Mouse (Mus musculus) brown adipose tissue, adult 24 weeks (tissue): ENCODE measurements around the gene Prr29. TPM values are rescaled to one million over a fixed set of nuclear protein-coding genes. Genes with fewer than 3 reads are reported as not detected.
"Not testable (repeated sequence)": the region's sequence is repeated elsewhere in the genome, so short reads cannot be mapped to it uniquely, and the experiment has no call there.

Experiments
- H3K27ac ChIP-seq: fragments of 200-500 bp; replicated peaks from 2 replicates; pipeline ENCODE4 v1.5.1; 2012; ENCODE audit warnings: low read depth, mild to moderate bottlenecking, low read length
- H3K4me1 ChIP-seq: fragments of 200-500 bp; 2 replicates; pipeline ENCODE4 v1.6.1; 2012; ENCODE audit warnings: low read length, mixed read lengths; ENCODE audit not compliant: control insufficient read depth, insufficient read depth, insufficient read length
- H3K4me3 ChIP-seq: fragments of 200-500 bp; 2 replicates; pipeline ENCODE4 v1.5.1; 2012; ENCODE audit warnings: low read depth, mild to moderate bottlenecking, low read length, moderate library complexity; ENCODE audit not compliant: insufficient read depth
- polyA plus RNA-seq: library from polyadenylated mRNA; stranded (reverse); fragments of >200 nt; gene quantifications from 2 replicates; pipeline ENCODE4 v1.2.4, GENCODE M21; 2012; ENCODE audit not compliant: missing spikeins, insufficient read depth, insufficient read length

The Prr29 gene
- polyA plus RNA-seq: not detected in 2 replicates

DNA sequence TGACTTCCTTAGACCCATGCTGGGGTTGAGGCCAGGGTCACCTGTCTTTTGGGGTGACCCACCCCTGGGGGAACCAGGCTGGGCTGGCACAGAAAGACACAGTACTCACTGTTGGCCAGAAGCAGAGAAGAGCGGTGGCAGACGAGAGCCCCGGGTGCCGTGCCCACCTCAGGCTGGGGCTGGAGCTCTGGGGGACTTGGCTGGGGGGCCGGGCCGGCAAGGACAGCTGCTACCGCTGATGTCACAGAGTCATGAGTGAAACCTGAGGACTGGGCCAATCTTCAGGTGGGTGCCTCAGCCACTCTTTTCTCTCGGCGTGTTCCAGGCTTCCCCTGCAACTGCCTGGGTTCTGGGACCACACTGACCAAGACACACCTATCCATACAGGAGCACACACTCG lies at the start of gene Prr29:
Gene Prr29 (plus strand): TSS at position 107 of the 400 bp plus-strand sequence.
- Histone ChIP-seq H3K4me3 (no peak within 1 kb of the TSS), H3K27ac (no peak within 1 kb of the TSS), H3K4me1 (no peaks in the 10 kb centered on the region)

- no peak overlapping the region for H3K27ac ChIP-seq
- H3K4me1 ChIP-seq: peaks cover 4% of the 10 kb centered on the region
- H3K4me3 ChIP-seq: no peak overlapping the region
These were observed 48.9 kb upstream of the Prr29 start for GRCm38 (mm10) chr11:106316416-106316815.

GRCm38 (mm10) chr11:106317801-106318200 lies 47.5 kb upstream of the Prr29 start:
- no peak overlapping the region for H3K27ac ChIP-seq
- no peak overlapping the region for H3K4me3 ChIP-seq
- peaks cover 4% of the 10 kb centered on the region for H3K4me1 ChIP-seq

- Histone ChIP-seq H3K4me3 (peak overlapping the region; percentile 24), H3K27ac (peak overlapping the region; percentile 48), H3K4me1 (peaks cover 4% of the 10 kb centered on the region)
These were observed 46.6 kb upstream of the Prr29 start for GRCm38 (mm10) chr11:106318406-106319366.

GRCm38 (mm10) chr11:106324858-106325257 lies 40.4 kb upstream of the Prr29 start:
- Histone ChIP-seq H3K4me1 (no peaks in the 10 kb centered on the region), H3K4me3 (no peak overlapping the region), H3K27ac (no peak overlapping the region)

- Histone ChIP-seq H3K27ac (no peak overlapping the region), H3K4me1 (no peaks in the 10 kb centered on the region), H3K4me3 (no peak overlapping the region)
These were observed 39.6 kb upstream of the Prr29 start for GRCm38 (mm10) chr11:106325566-106326206.

GRCm38 (mm10) chr11:106326475-106326874 lies 38.8 kb upstream of the Prr29 start:
- H3K27ac ChIP-seq: no peak overlapping the region
- no peak overlapping the region for H3K4me3 ChIP-seq
- H3K4me1 ChIP-seq: no peaks in the 10 kb centered on the region

DNA sequence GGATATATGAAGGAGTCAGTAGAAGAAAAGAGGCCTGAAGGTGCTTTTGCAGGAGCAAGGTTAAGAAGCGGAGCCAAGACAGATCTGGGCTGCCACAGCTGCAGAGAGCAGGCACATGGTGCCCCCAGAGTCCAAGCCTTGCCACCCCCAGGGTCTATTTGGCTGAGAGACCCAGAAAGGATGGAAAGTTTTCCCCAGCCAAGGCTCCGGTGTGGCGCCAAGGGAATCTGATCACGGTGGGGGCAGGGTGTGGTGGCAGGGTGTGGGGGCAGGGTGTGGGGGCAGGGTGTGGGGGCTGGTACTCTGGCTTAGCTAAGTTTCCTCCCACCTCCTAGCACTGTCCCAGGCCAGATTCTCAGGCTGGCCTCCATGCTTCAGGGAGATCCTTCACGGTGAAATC lies 36.8 kb upstream of the Prr29 start:
- H3K27ac ChIP-seq: no peak overlapping the region
- no peak overlapping the region for H3K4me3 ChIP-seq
- H3K4me1 ChIP-seq: no peaks in the 10 kb centered on the region

DNA sequence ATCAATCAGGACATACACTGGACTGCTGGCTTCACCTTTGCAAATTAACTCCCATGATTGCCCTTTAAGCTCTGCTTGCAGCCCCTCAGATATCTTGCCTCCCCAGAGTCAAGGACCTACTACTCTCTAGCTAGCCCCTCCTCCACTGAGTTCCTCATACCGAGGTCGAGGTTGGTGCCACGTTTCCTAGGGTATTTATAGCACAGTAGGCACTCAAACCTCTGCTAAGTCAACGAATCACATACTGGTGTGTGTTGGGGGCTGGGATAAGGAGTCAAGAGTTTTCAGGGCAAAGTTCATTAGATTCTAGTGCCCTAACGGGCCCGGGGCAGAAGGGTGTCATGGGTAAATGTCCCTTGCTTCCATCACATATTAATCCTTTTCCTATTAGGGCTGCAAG lies 36.1 kb upstream of the Prr29 start:
- Histone ChIP-seq H3K27ac (no peak overlapping the region), H3K4me3 (no peak overlapping the region), H3K4me1 (no peaks in the 10 kb centered on the region)

DNA sequence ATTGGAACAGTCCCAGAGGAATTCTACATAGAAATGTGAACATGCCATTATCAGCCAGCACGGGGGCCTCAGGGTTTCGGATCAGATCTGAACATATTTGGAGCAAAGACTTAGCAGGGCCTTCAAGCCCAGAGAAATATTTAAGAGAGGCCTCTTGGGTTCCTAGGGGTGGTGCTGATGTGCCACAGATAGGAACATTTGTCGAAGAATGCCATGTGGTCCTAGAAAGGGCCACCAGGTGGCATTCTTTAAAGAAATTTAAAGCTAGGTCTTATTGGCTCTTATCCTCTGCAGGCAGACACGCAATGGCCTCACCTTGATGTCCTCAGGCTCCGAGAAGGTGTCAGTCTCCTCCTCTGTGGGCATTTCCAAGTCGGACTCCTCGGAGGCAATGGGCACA lies 35.6 kb upstream of the Prr29 start:
- Histone ChIP-seq H3K27ac (no peak overlapping the region), H3K4me3 (no peak overlapping the region), H3K4me1 (no peaks in the 10 kb centered on the region)

GRCm38 (mm10) chr11:106332458-106332857 lies 32.8 kb upstream of the Prr29 start:
- Histone ChIP-seq H3K4me3 (no peak overlapping the region), H3K4me1 (no peaks in the 10 kb centered on the region), H3K27ac (no peak overlapping the region)

DNA sequence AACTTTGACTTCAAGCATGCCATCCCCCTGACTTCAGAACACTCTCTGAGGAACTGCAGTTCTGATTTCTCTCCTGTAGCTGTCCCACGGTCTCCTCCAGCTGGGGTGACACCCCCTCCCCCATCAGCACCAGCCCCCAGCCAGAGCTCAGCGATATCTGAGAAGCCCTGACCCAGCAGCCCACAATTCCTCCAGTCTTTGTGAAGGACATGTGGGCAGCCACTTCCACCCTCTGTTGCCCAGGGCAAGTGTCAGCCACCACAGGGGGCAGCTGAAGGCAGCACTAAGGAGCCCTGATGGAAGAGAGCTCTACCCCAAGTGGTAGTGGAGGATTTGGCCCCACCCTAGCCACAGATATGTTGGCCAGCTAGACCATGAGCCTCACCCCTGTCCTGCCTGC lies 31.2 kb upstream of the Prr29 start:
- H3K27ac ChIP-seq: no peak overlapping the region
- no peaks in the 10 kb centered on the region for H3K4me1 ChIP-seq
- no peak overlapping the region for H3K4me3 ChIP-seq

- Histone ChIP-seq H3K4me3 (no peak overlapping the region), H3K27ac (no peak overlapping the region), H3K4me1 (peaks cover 3% of the 10 kb centered on the region)
These were observed 27.2 kb upstream of the Prr29 start for GRCm38 (mm10) chr11:106338029-106338428.

GRCm38 (mm10) chr11:106338870-106339269 lies 26.4 kb upstream of the Prr29 start:
- Histone ChIP-seq H3K4me3 (no peak overlapping the region), H3K27ac (no peak overlapping the region), H3K4me1 (peaks cover 3% of the 10 kb centered on the region)

GRCm38 (mm10) chr11:106339323-106339722 lies 25.9 kb upstream of the Prr29 start:
- not testable (repeated sequence) for H3K27ac ChIP-seq, H3K4me1 ChIP-seq, H3K4me3 ChIP-seq
